Mouse (Mus musculus) forebrain, embryonic 14.5 days (tissue): ENCODE measurements around the gene Pyurf. TPM values are rescaled to one million over a fixed set of nuclear protein-coding genes. Genes with fewer than 3 reads are reported as not detected.
A peak's percentile ranks its signal among the peaks of the same experiment; 100 is the strongest.

ENCODE experiments used
- ATAC-seq: fragments of 200-750 bp; cut with Nextera tagmentation; 2 replicates; pipeline ENCODE4 v1.8.0; 2017; ENCODE audit warnings: mild to moderate bottlenecking, moderate library complexity
- DNase-seq: peaks from one replicate; pipeline ENCODE4 v3.0.0-alpha.2; 2015; ENCODE audit warnings: low spot score
- H3K27ac ChIP-seq: fragments of 300-500 bp; sonication (generic); 2 replicates; pipeline ENCODE4 v1.5.1; 2014; ENCODE audit warnings: low read depth, mild to moderate bottlenecking, control low read depth, low read length, moderate library complexity
- H3K27me3 ChIP-seq: fragments of 300-500 bp; sonication (generic); replicated peaks from 2 replicates; pipeline ENCODE4 v1.6.1; 2014; ENCODE audit warnings: low read length, control low read depth, mixed read lengths; ENCODE audit not compliant: control insufficient read depth, insufficient read depth
- H3K36me3 ChIP-seq: fragments of 300-500 bp; sonication (generic); 2 replicates; pipeline ENCODE4 v1.6.1; 2014; ENCODE audit warnings: low read length, control low read depth; ENCODE audit not compliant: control insufficient read depth, insufficient read depth
- H3K4me1 ChIP-seq: fragments of 300-500 bp; sonication (generic); 2 replicates; pipeline ENCODE4 v1.6.1; 2014; ENCODE audit warnings: antibody characterized with exemption, low read length, control low read depth; ENCODE audit not compliant: control insufficient read depth, insufficient read depth
- H3K4me2 ChIP-seq: fragments of 300-500 bp; sonication (generic); 2 replicates; pipeline ENCODE4 v1.6.1; 2014; ENCODE audit warnings: mild to moderate bottlenecking, control low read depth, low read length
- H3K4me3 ChIP-seq: fragments of 300-500 bp; sonication (generic); 2 replicates; pipeline ENCODE4 v1.5.1; 2014; ENCODE audit warnings: low read depth, low read length, control low read depth
- H3K9ac ChIP-seq: fragments of 300-500 bp; sonication (generic); 2 replicates; pipeline ENCODE4 v1.6.1; 2014; ENCODE audit warnings: mild to moderate bottlenecking, low read length, control low read depth, moderate library complexity
- H3K9me3 ChIP-seq: fragments of 300-500 bp; sonication (generic); replicated peaks from 2 replicates; pipeline ENCODE4 v1.6.1; 2016; ENCODE audit warnings: low read length, control low read depth, mixed read lengths; ENCODE audit not compliant: control insufficient read depth
- WGBS: fragments of 180-500 bp; shearing (Covaris S2); extraction: QIAGEN DNeasy Blood & Tissue Kit; methylation state at CpG from one replicate; pipeline ENCODE4 v1.1.7; 2014; 5-methylcytosine and 5-hydroxymethylcytosine counted together
- polyA plus RNA-seq: library from polyadenylated mRNA; unstranded; fragments of >200 nt; fragmentation: Nextera tagmentation; extraction: Ambion mirVana; gene quantifications from 2 replicates; pipeline ENCODE4 v1.2.1, GENCODE M21; 2014

The Pyurf gene
- polyA plus RNA-seq, 1 experiment from 2014 or later, result 12.2 TPM

GRCm38 (mm10) chr6:57693116-57693515 lies 1.2 kb upstream of the Pyurf start:
- Histone ChIP-seq H3K4me3 (no peak overlapping the region), H3K4me1 (no peaks in the 10 kb centered on the region), H3K27ac (no peak overlapping the region), H3K36me3 (no peaks in the 10 kb centered on the region; the same call in 1 of the 2 replicates), H3K27me3 (no peaks in the 10 kb centered on the region), H3K4me2 (no peak overlapping the region), H3K9ac (no peak overlapping the region), H3K9me3 (no peaks in the 10 kb centered on the region)
- no peak for DNase-seq
- WGBS, result 96% methylated on average over 3 of the region's 3 CpGs
- ATAC-seq, result no peak

DNA sequence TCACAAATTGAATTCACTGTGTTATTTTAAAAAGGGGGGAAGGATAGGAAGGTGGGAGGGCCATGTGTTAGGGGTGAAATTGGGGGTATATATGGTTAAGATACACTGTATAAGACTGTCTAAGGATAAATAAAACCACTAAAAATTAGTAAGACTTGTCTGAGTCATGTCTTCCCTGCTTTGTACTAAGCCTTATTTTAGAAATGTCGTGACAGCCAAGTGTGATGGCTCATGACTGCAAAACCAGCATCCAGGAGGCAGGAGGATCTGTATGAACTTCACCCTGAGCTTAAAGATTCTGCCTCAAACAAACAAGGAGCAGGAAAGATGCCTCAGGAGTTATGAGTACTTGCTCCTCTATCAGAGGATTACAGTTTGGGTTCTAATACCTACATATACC lies 7.7 kb downstream of the Pyurf start:
- Histone ChIP-seq H3K27me3 (no peaks in the 10 kb centered on the region), H3K4me2 (no peak overlapping the region), H3K9ac (no peak overlapping the region), H3K4me1 (no peaks in the 10 kb centered on the region), H3K27ac (no peak overlapping the region), H3K4me3 (no peak overlapping the region), H3K9me3 (no peaks in the 10 kb centered on the region), H3K36me3 (no peaks in the 10 kb centered on the region; the same call in 1 of the 2 replicates)
- 89% methylated on average over 1 of the region's 1 CpGs for WGBS
- DNase-seq (no peak), ATAC-seq (no peak)

- Histone ChIP-seq H3K9ac (no peak overlapping the region), H3K4me1 (no peaks in the 10 kb centered on the region), H3K9me3 (no peaks in the 10 kb centered on the region), H3K4me2 (no peak overlapping the region), H3K27ac (no peak overlapping the region), H3K36me3 (no peaks in the 10 kb centered on the region), H3K27me3 (no peaks in the 10 kb centered on the region), H3K4me3 (no peak overlapping the region)
- no peak for DNase-seq
- ATAC-seq, result no peak
- 89% methylated on average over 4 of the region's 4 CpGs for WGBS
These were observed 30.6 kb downstream of the Pyurf start for GRCm38 (mm10) chr6:57661295-57661694.

GRCm38 (mm10) chr6:57647256-57647655 lies 44.6 kb downstream of the Pyurf start:
- H3K4me2 ChIP-seq, result no peak overlapping the region
- H3K9ac ChIP-seq, result no peak overlapping the region
- ATAC-seq, result no peak
- no peaks in the 10 kb centered on the region for H3K4me1 ChIP-seq
- DNase-seq, result no peak
- no peaks in the 10 kb centered on the region for H3K27me3 ChIP-seq
- no peak overlapping the region for H3K27ac ChIP-seq
- no peaks in the 10 kb centered on the region for H3K9me3 ChIP-seq
- H3K4me3 ChIP-seq, result no peak overlapping the region
- H3K36me3 ChIP-seq, result no peaks in the 10 kb centered on the region
- WGBS, result 70% methylated on average over 1 of the region's 1 CpGs

DNA sequence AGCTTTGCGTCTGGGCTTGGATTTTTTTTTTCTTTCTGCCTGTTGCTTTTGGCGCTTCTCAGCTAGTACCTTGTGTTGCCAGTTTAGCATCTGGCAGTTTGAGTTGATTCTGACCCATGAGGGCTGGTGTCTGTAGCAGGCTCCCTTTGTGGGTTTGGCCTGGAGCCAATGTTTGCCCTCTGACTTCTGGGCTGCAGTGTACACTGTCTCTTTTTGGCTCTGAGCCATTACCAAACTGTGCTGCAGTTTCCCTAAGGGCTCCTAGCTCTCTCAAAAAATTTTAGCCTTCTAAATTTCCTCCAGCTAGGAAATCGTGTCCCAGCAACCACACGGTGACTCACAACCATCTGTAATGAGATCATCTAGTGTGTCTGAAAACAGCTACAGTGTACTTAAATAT lies 50.1 kb downstream of the Pyurf start:
- DNase-seq, result peak; percentile 74
- H3K27ac ChIP-seq, result no peak overlapping the region
- H3K9me3 ChIP-seq, result no peaks in the 10 kb centered on the region
- H3K9ac ChIP-seq, result no peak overlapping the region
- WGBS, result 38% methylated on average over 4 of the region's 4 CpGs
- H3K4me2 ChIP-seq, result no peak overlapping the region
- H3K4me1 ChIP-seq, result no peaks in the 10 kb centered on the region
- H3K27me3 ChIP-seq, result no peaks in the 10 kb centered on the region
- no peaks in the 10 kb centered on the region for H3K36me3 ChIP-seq
- no peak overlapping the region for H3K4me3 ChIP-seq
- peak; percentile 90 for ATAC-seq

DNA sequence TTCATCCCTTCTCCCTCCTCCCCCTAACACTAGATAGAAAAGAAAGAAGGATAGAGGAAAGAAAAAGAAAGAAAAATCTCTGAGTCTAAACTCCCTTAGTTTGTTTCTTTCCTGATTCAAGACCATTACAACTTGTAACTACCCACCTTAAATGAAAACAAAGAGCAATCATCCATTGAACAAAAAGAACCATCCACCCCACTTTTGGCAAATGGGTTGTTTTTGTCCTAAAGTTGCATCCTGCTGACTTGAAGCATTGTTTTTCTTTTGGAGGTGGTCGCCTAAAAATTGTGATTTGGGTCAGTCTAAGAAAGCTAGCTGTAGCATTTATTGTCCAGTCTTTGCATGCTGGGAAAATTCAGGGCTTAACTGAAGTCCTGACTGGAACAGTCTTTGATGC lies 52.3 kb downstream of the Pyurf start:
- Histone ChIP-seq H3K4me1 (no peaks in the 10 kb centered on the region), H3K36me3 (no peaks in the 10 kb centered on the region), H3K27ac (no peak overlapping the region), H3K4me2 (no peak overlapping the region), H3K9me3 (no peaks in the 10 kb centered on the region), H3K9ac (no peak overlapping the region), H3K4me3 (no peak overlapping the region), H3K27me3 (no peaks in the 10 kb centered on the region)
- no peak for ATAC-seq
- DNase-seq, result no peak
- WGBS, result 12% methylated on average over 1 of the region's 1 CpGs

Other genes starting within 250 kb of the Pyurf start
- 4.9 and 6.2 TPM in 2 replicates for gene Ppm1k, start 156.6 kb downstream of the Pyurf start, polyA plus RNA-seq
- gene Herc6, start 111.1 kb downstream of the Pyurf start, polyA plus RNA-seq, result 1.4 and 1.5 TPM in 2 replicates
- gene Lancl2, start 10.5 kb upstream of the Pyurf start, polyA plus RNA-seq, result 71.7 and 83.9 TPM in 2 replicates
- 81.3 and 88.9 TPM in 2 replicates for gene Vopp1, start 133.1 kb upstream of the Pyurf start, polyA plus RNA-seq
- gene Vmn1r21, start 158.3 kb upstream of the Pyurf start, polyA plus RNA-seq, result not detected in 2 replicates
- not detected in 2 replicates for gene Vmn1r22, start 215.9 kb upstream of the Pyurf start, polyA plus RNA-seq
- not detected in 2 replicates for gene Vmn1r23, start 234.8 kb upstream of the Pyurf start, polyA plus RNA-seq